ENCODE assay signal across 8 mouse cellular contexts in the genomic region with DNA sequence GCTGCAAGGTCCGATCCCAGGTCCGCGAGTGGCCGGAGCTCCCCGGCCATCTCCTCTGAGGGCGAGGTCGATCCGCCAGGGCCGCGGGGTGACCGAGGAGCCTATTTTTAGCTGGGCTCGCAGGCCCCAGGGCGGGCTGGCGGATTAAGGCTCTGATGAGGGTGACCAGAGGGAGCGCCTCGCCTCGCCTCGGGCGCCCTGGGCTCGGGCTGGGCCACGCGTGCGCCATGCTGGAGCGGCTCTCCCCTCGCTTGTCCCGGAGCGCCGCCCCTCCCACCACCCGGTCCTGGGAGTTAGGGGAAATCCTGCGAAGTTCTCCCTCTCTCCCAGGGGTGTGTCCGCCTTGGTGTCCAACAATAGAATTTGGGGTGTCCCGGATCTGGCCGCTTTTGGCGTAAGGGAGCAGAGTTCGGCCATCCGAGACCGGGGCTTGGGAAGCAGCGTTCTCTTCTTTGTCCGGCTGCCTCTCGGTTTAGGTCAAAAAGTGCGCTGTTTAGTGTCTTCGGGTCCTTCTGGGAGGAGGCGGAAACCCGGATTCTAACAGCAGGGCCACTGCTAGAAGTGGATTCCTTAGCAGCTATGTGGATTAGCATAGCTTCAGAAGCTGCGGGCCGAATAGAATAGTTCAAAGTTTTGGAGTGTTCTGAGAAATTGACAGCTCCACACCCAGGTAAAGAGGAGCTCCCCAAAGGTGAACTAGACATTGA. TPM values are rescaled to one million over a fixed set of nuclear protein-coding genes. Genes with fewer than 3 reads are reported as not detected.
DNase-seq lines count a peak whose midpoint lies in the region; ATAC-seq and TF ChIP-seq lines count a peak whose summit lies in the region.

No protein-coding gene starts in this region.

- under 1% methylated on average over 46 of the region's 46 CpGs for WGBS in hindbrain, embryonic 13.5 days
- under 1% methylated on average over 46 of the region's 46 CpGs for WGBS in spleen, adult 2 months

- peaks cover 7% of the 10 kb centered on the region; the same call in 1 of the 2 replicates for H3K27me3 ChIP-seq in hindbrain, embryonic 13.5 days
- H3K27me3 ChIP-seq in spleen, adult 2 months (ENCODE audit: control insufficient read depth, insufficient read depth, low read length), result no peaks in the 10 kb centered on the region

- no peaks in the 10 kb centered on the region for H3K9me3 ChIP-seq in hindbrain, embryonic 13.5 days

- H3K9ac ChIP-seq in hindbrain, embryonic 13.5 days, result peak overlapping the region; percentile 98

- peaks cover 31% of the 10 kb centered on the region for H3K4me1 ChIP-seq in hindbrain, embryonic 13.5 days (replicated peaks)
- H3K4me1 ChIP-seq in spleen, adult 2 months (ENCODE audit: control insufficient read depth, insufficient read depth, insufficient read length), result peaks cover 2% of the 10 kb centered on the region

- peak overlapping the region; percentile 95 for H3K27ac ChIP-seq in hindbrain, embryonic 13.5 days
- H3K27ac ChIP-seq in spleen, adult 2 months (ENCODE audit: insufficient read depth, low read length), result peak overlapping the region; percentile 74

- H3K36me3 ChIP-seq in hindbrain, embryonic 13.5 days, result no peaks in the 10 kb centered on the region
- no peaks in the 10 kb centered on the region for H3K36me3 ChIP-seq in spleen, adult 2 months (ENCODE audit: control insufficient read depth, insufficient read depth, low read length)

- TF ChIP-seq POLR2A in spleen, adult 2 months (IDR thresholded peaks at IDR 0.05; ENCODE audit: low read depth, low read length), result no peak

- DNase-seq in cerebellum, adult 11-12 months, result peak; percentile 57
- no peak for DNase-seq in cerebellum, postnatal 14 days
- DNase-seq in c-Kit-positive CD71-positive TER-119-positive erythroid progenitor cells, embryonic 14.5 days (ENCODE audit: low spot score), result peak; percentile 40
- peak; percentile 45 for DNase-seq in forelimb bud, embryonic 11.5 days (ENCODE audit: low read depth, low spot score)
- peak; percentile 45 for DNase-seq in left cerebral cortex, postnatal 4 days
- peak; percentile 63 for DNase-seq in mesoderm, embryonic 11.5 days (ENCODE audit: low read depth, low spot score)
- peak in 1 of 2 experiments; percentile 30 for DNase-seq in spleen, adult 2 months (ENCODE audit: low read depth in 1 of 2, low spot score in 2 of 2)

- peak overlapping the region; percentile 99 for H3K4me3 ChIP-seq in hindbrain, embryonic 13.5 days
- peak overlapping the region; percentile 75 for H3K4me3 ChIP-seq in spleen, adult 2 months (ENCODE audit: extremely low read depth, insufficient read depth, insufficient read length)

- peak; percentile 88 for ATAC-seq in hindbrain, embryonic 13.5 days (ENCODE audit: low FRiP score)

- intact Hi-C loops in left cerebral cortex, postnatal 4 days (cut with DNase I), result no loop called here

- no peak for TF ChIP-seq CTCF in spleen, adult 2 months (IDR thresholded peaks at IDR 0.05; ENCODE audit: extremely low read depth, insufficient read depth, insufficient read length, insufficient replicate concordance)

- H3K4me2 ChIP-seq in hindbrain, embryonic 13.5 days, result peak overlapping the region; percentile 76

RNA-seq across cellular contexts. Expression of a gene that starts 1.5 kb away (rescaled TPM):
- 76.8 and 77.0 TPM in 2 replicates for polyA plus RNA-seq in hindbrain, embryonic 13.5 days (2015; fragmentation: Nextera tagmentation; extraction: Ambion mirVana)
- total RNA-seq in left cerebral cortex, postnatal 4 days (2021), result 100 to 1,000 TPM; 105 to 119 TPM
- polyA plus RNA-seq in spleen, adult 2 months (2012; rRNA removed), result 4.0 and 4.7 TPM in 2 replicates

Comparison
In these comparisons a context has a peak if more than half of its experiments do, and no peak if none do; other contexts are left out.
1. DNase-seq: peak in cerebellum, adult 11-12 months (single experiment), c-Kit-positive CD71-positive TER-119-positive erythroid progenitor cells, embryonic 14.5 days (single experiment), forelimb bud, embryonic 11.5 days (single experiment), left cerebral cortex, postnatal 4 days (single experiment) and mesoderm, embryonic 11.5 days (single experiment); none in cerebellum, postnatal 14 days (0 of 2).
2. RNA of a gene that starts 1.5 kb away (polyA plus RNA-seq): 76.8 to 77.0 TPM in hindbrain, embryonic 13.5 days; 4.0 to 4.7 TPM in spleen, adult 2 months; every median in the first group is over 10 times any median in the second.